Mouse (Mus musculus): ENCODE results near the gene Gm21985. TPM values are rescaled to one million over a fixed set of nuclear protein-coding genes. Genes with fewer than 3 reads are reported as not detected.
A peak's percentile ranks its signal among the peaks of the same experiment; 100 is the strongest.

The Gm21985 gene
- total RNA-seq (2021) = under 1 TPM in 1 of 2 experiments, not detected in 1; 0.44 TPM
- long read RNA-seq, experiment 1 = 0 reads
- long read RNA-seq, experiment 2, partial matches to known transcripts = 0 of 2 reads
- long read RNA-seq, experiment 2, other reads (novel, unspliced or antisense) = 2 of 2 reads

DNA sequence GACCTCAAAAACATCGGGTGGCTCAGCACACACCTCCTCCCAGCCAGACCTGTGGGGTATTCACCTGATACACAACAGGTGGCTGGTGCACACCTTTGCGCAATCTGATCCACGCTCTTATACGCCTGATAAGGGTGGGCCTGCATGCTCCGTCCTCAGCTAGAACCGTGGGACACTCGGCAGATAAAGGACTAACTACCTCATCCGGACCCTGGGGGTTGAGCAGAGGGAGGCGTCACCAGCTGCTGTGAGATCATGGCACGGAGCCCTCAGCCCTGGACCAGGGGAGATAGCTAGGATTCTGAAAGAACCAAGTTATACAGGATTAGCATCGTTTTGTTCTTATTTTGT, at the start of gene Gm21985:
TSS of gene Gm21985 (plus strand) at position 73 of the 351 bp plus-strand sequence.
- intact Hi-C loops (cut with DNase I) = loop anchor here (10.0 kb wide), 1 partner anchor 49 kb away; no protein-coding TSS in a partner anchor
- peak; percentile 47 to 49 for DNase-seq

DNA sequence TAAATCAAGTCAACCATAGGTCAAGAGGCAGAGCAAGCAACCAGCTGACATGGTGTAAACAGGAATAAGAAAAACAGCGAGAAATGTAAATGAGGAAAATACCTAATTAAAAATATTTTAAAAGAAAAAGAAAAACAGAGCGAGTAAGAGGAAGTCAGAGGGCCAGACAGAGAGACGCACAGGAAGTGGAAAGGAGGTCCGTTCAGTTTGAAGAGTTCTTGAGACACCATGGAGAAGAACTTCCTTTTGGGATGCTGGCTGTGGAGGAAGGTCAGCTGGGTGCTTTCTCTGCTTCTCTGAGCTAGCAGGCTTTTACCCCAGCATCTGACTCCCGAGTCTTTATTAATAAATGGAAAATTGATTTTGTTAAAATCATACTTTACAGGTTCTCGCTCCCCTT, 48.5 kb upstream of the Gm21985 start:
- no peak for DNase-seq
- intact Hi-C loops (cut with DNase I) = no loop called here

DNA sequence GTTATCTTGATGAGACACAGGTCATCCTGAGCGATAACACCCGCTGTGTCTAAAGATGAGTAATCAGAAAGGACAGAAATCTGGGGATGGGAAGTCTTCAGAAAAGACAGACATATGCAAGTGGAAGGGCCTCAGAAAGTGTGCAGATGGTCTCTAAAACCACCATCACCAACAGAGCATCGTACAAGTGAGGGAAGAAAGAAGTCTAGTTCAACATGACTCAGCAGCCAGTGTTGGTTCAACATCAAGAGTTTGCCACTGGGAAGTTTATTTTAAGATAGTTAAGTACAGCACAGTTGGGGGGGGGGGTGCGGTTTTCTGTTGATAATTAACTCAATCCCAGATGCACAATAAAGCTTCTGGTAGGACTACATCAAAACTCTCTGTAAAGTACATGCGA, 45.2 kb upstream of the Gm21985 start:
- no peak for DNase-seq
- intact Hi-C loops (cut with DNase I) = no loop called here

DNA sequence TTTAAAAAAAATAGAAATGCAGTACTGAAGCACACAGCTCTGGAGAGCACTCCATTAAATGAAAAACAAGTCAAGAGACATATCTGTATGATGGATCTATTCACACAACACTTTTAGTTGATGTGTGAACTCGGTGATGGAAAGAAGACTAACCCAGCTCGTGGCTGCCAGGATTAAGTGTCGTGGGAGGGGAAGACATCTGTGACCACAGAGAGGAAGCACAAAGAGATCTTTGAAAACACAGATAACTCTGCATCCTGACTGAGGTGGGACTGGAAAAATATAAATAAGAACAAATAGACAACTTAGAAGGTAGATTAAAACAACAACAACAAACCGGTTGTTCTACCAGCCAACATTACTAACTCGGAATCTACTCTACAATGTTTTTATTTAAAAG, 43.5 kb upstream of the Gm21985 start:
- intact Hi-C loops (cut with DNase I) = no loop called here
- no peak for DNase-seq

DNA sequence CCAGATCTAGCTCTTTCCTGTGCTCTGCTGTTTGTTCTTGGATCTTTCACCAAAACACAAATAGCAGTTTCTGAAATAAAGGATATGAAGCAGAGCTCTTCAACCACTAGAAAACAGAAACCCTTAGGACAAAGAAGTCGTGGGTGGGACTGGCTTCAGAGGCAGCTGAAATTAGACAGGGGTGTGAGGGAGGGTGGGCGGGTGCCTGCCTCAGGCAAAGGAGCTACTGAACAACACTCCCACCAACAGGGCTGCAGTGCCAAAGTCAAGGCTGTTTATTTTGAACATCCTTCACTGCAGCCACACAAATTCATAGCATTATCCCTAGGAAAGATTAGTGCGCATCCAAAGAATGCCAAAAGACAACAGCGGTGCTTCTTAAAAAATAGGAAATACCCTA, 41.8 kb upstream of the Gm21985 start:
- intact Hi-C loops (cut with DNase I) = no loop called here
- DNase-seq = no peak

DNA sequence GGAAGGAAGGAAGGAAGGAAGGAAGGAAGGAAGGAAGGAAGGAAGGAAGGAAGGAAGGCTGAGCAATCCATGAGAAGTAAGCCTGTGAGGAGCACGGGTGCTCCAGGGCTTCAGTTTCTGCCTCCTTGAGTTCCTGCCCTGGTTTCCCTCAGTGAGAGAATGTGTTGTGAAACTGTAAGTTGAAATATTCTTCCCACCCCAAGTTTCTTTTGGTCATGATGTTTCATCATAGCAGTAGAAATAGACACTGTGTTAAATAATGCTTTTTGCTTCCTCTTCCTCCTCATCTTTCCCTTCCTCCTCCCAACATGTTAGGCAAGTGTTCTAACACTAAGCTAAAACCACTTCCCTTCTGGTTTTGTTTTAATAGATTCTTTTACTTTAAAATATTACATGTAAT, 33.5 kb upstream of the Gm21985 start:
- DNase-seq = no peak
- intact Hi-C loops (cut with DNase I) = no loop called here

DNA sequence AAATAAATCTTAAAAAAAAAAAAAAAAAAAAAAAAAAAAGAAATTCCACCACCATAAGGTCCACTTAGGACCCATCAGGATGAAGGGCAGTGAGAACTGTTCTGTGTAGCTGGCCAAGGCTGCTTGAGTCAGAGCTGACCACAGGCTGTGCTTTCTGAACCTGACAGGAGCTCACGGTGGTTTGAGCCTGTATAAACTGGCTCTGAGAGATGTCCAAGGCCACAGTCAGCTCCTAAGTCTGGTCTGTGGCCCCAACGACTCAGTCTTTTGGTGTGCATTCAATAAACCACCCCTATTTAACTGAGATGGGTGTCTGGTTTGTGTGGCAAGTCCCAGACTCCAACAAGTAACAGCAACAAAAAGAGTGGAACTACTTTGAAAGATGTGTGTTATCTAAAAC, 29.5 kb upstream of the Gm21985 start:
- intact Hi-C loops (cut with DNase I) = loop anchor here (5.0 kb wide), 1 partner anchor 126 kb away; no protein-coding TSS in a partner anchor

DNA sequence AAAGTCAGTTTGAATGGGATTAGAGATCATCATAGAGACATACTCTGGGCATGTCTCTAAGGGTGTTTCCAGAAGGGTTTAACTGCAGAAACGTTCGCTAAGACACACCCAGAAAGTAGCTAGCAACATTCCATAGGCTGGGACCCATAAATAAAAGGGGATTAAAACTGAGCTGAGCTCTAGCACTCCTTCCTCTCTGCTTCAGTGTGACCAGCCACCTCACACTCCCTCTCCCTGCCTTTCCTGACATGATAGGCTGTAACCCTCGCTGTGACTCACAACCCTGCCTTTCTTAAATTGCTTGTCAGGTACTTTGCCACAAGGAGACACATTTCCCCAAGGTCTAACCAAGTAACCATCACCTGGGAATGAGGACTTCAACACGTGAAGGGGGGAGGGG, 28.1 kb upstream of the Gm21985 start:
- intact Hi-C loops (cut with DNase I) = loop anchor here (5.0 kb wide), 1 partner anchor 124 kb away; no protein-coding TSS in a partner anchor
- DNase-seq = no peak

More for the DNA sequence above, 29.5 kb upstream of the Gm21985 start:
- DNase-seq = no peak

DNA sequence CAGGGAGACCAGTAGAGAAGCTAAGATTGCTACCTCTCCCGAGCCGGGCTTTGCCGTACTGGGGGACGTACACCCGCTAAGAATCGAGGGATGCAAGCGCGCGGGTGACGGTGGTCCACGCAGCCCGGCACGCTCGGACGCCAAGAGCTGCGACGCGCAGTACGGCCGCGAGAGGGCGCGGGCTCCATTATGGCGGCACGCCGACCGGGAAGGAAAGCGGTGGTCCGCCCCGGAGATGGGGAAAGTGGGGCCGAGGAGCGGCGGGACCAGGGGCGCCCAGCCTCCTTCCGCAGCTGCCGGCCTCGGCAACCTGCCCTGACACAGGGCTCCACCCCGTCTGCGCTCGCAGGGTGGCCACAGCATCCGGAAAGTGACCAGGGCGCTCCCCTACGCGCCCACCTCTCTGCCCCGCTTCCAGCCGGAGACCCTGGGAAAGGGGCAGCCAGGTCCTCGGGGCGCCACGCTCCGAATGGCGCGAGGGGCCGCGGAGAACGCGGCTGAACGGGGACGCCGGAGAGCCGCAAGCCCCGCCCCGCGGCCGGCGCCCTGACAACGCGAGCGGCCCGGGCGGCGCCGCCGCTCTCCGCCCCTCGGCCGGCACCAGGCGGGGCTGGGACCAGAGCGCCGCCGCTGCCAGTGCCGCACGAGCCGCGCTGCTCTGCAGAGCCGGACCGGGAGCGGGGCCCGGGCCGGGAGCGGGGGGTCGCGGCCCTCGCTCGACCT, 26.7 kb upstream of the Gm21985 start, which contains the start of gene Lpcat4:
TSS of gene Lpcat4 (plus strand) at position 257 of the 723 bp plus-strand sequence.
- peak; percentile 78 to 80 for DNase-seq
- intact Hi-C loops (cut with DNase I) = loop anchor here (5.0 kb wide), 1 partner anchor 123 kb away; no protein-coding TSS in a partner anchor

DNA sequence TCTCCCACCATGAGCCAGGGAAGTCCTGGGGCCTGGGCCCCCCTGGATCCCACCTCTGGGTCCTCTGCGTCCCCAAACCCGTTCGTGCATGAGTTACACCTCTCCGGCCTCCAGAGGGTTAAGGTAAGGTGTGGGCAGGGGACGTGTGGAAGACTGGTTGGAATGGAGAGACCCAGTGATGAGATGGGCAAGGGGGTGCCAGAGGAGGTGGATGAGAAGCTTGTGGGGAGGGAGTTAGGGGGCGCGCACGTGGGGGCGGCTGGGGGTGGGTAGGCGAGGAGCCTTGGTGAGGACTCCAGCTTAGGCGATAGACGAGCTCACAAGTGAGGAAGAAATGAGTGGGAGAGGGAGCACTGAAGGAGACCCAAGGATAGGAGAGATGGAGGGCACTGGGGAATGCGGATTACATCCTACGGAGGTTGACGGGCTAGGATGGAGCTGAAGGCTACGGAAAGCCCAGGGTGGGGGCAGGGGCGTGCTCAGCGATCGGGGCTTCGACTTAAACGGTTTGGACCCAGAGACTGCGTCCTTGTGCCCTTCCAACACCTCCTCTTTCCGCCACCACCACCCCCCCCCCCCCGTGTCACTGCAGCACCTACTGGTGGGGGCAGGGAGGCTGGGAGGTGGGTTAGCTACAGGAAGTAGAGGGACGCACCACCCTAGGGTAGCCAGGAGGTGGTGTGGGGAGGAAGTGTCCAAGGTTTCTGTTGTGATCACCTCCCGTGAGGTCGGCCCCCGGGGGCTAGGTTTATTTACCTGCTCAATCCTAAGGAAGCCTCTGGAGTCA, 26.0 kb upstream of the Gm21985 start:
- intact Hi-C loops (cut with DNase I) = loop anchor here (2.0 to 10.0 kb wide), 4 partner anchors 21 to 235 kb away; partner anchors contain the start of gene Nop10
- no peak for DNase-seq

DNA sequence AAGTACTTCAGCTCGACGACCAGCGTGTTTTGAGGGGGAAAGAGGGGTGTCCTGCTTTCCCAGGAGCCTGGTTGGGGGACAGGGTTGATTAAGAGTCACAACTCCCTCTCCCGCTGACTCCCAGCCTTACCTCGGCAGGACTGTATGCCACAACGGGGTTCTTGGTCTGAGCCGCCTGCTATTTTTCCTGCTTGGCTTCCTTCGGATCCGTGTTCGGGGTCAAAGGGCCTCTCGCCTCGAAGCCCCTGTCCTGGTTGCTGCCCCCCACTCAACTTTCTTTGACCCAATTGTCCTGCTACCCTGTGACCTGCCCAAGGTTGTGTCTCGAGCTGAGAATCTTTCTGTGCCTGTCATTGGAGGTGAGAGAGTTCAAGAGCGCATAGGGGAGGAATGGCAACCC, 24.3 kb upstream of the Gm21985 start:
- intact Hi-C loops (cut with DNase I) = loop anchor here (2.0 to 10.0 kb wide), 3 partner anchors 19 to 233 kb away; partner anchors contain the start of gene Nop10

DNA sequence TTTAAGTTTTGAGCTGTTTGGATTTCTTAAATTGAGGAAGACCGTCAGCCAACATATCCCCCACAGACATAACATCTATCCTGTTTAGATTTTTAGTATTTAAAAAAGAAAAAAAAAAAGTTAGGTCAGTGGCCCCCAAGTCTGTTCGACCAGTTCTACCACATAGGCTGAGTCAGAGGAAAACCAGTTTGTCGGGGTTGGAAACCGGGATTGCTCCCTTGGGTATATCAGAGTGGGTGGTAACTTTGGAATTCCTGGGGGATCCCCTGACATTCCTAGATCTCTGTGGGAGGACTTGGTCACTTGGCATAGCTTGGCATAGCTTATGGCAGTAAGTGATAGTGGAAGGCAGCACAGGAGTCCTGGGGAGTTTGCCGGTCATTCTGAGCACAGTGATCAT, 20.8 kb upstream of the Gm21985 start:
- intact Hi-C loops (cut with DNase I) = loop anchor here (10.0 kb wide), 2 partner anchors 89 to 229 kb away; no protein-coding TSS in a partner anchor
- no peak for DNase-seq

More for the DNA sequence above, 24.3 kb upstream of the Gm21985 start:
- DNase-seq = no peak

DNA sequence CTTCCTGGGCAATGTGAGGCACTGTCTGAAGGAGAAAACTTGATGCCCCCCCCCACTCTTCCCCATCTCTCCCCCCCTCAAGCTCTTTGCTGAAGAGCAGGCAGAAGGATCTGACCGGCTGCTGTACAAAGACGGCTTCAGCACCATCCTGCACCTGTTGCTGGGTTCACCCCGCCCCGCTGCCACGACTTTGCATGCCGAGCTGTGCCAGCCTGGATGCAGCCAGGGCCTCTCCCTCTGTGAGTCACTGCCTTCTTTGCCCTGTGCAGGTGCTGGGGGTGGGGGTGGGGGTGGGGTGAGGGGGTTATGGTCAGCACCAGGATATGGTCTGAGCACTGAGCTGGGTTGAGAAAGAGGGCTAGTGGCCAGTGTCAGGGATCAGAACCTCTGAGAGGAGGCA, 19.9 kb upstream of the Gm21985 start:
- no peak for DNase-seq
- intact Hi-C loops (cut with DNase I) = loop anchor here (10.0 kb wide), 2 partner anchors 89 to 229 kb away; no protein-coding TSS in a partner anchor

DNA sequence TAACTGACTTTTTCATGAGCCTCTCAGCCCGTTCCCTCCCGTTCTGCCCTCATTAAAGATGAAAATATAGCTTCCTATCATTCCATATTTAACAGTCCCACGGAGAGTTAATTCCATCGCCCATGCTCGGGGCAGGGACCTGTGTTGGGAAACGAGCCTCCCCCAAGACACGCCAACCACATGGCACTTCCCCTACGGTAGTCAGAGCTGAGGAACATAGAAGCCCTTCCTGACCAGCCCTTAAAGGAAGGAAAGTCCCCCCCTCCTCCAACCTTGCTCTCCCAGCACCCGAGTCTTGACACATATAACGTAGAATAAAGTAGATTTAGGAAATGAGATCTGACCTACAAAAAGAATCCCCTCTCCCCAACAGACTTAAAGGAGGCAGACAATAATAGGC, 18.8 kb upstream of the Gm21985 start:
- no peak for DNase-seq
- intact Hi-C loops (cut with DNase I) = loop anchor here (10.0 kb wide), 2 partner anchors 87 to 227 kb away; no protein-coding TSS in a partner anchor

DNA sequence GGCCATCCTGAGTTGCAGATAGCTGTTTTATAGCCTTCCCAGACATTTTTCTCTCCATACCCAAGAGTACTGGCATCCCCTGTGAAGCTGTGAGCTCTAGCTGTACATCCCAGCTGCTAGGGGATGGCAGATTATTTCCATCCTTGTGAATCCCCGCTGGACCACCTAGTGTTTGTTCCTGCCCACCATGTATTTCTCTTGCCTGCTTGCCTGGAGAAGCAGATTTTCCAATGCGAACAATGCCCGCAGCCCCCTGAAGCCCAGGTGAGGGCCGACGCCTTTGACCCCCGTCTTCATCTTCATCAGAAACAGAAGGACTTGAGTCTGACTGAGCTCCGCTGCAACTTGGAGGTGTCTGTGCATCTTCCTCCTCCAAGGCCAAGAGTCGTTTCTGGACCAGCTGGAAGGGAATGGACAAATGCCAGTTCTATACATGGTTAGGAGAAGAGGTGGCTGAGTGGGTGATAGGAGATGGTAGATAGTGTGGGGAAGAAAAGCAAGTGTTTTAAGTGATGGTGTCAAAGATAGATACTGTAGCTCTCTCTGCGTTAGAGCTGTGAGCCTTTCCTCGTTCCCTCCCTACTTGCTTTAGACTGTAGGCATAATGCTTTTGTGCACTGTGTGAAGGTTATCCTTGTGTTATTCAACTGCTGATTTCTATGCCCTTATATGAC, 16.2 kb upstream of the Gm21985 start:
- DNase-seq = no peak
- intact Hi-C loops (cut with DNase I) = loop anchor here (10.0 kb wide), 2 partner anchors 85 to 225 kb away; no protein-coding TSS in a partner anchor

DNA sequence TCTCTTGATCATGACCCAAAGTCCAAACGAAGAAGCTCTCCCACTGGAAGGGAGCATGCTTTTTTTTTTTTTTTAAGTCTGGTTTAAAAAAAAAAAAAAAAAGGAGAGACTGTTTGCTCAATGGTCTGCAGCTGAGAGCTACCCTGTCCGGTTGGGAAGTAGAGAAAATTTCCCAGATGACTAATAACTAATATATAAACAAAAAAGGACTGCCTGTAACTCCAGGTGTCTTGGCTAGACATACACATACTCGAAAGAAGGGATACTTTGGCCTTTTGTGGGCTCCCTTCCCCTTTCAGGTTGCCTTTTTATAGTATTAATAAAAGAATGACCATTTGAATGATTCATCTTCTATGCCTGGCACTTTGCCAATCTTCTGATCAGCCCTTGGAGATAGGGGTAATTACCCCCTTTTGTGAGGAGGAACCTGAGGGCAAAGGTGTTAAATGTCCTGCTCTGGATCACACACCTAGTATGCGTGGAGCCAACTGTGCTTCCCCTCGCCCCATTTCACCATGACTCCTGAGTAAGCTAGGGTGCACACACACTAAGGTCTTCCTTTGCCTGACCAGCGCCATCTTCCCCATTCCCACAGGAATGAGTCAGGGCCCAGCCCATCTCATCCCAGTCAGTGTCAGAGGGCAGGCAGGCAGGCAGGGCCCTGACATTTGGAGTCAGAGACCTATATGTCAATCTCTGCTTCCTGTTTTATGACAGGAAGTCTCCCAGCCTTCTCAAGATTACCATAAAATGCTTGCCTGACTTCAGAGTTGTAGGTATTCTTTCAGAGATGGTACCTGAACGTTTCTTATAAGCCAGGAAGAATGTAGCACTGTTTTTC, 11.2 kb upstream of the Gm21985 start:
- intact Hi-C loops (cut with DNase I) = no loop called here
- DNase-seq = no peak

DNA sequence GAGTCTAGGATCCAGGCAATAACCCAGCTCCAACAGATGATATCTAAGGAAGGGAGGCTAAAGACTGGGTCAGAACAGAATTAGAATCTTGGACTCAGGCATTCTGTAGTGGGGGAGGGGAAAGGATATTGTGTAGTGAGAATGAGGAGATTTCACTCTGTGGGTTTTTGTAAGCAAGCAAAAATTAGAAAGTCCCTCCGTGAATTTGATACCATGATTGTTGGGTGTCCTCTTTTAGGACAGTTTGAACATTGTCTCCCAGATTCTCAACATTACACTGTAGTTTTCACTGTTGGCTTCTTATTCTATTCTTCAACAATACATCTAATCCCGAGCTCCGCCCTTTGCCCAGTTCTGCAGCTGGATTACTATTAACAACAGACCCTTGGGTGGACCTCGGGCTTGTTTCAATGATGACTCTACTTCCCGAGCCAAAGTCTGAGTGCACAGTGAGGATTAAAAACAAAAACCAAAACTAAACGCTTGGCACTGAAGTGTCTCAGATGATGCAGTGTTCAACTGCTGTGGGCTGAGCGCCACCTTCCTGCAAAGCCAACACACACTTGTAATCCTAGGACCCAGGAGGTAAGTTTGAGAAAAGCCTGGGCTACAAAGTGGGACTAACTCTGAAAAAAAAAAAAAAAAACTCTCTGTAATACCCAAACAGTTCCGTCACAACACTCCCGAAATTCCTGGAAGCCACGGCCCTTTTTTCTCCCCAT, 6.7 kb upstream of the Gm21985 start, which contains the start of gene Nutm1:
TSS of gene Nutm1 (minus strand) at position 51 of the 722 bp plus-strand sequence.
- peak in 1 of 2 experiments; percentile 40 for DNase-seq
- intact Hi-C loops (cut with DNase I) = no loop called here
